Mouse (Mus musculus) telencephalon, adult 2 months (tissue): ENCODE data around the gene Tns3.

Experiments used
- DNase-seq: peaks from one replicate; pipeline ENCODE4 v3.0.0-alpha.2; 2011; ENCODE audit warnings: low read depth, low spot score

The Tns3 gene

GRCm38 (mm10) chr11:8651448-8652035 lies 12.8 kb downstream of the Tns3 start:
- DNase-seq = no peak

DNA sequence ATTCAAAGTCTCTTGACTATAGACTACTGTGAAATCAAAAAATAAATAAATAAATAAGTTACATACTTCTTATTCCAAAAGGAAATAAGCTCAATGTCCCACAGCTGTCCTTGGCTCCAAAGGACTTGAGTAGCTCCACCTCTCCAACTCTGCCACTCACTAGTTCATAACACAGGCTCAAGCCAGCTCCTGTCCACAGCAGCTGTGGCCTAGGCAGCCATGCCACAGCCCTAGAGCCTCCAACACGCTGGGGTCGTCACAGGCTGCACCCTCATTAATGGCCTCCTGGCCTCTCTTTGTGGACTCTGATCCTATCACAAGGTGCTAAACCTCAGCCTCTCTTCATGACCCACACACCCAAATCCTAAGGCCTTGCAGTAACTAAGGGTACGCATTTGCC lies 18.7 kb downstream of the Tns3 start:
- no peak for DNase-seq

GRCm38 (mm10) chr11:8644272-8644671 lies 20.1 kb downstream of the Tns3 start:
- no peak for DNase-seq

DNA sequence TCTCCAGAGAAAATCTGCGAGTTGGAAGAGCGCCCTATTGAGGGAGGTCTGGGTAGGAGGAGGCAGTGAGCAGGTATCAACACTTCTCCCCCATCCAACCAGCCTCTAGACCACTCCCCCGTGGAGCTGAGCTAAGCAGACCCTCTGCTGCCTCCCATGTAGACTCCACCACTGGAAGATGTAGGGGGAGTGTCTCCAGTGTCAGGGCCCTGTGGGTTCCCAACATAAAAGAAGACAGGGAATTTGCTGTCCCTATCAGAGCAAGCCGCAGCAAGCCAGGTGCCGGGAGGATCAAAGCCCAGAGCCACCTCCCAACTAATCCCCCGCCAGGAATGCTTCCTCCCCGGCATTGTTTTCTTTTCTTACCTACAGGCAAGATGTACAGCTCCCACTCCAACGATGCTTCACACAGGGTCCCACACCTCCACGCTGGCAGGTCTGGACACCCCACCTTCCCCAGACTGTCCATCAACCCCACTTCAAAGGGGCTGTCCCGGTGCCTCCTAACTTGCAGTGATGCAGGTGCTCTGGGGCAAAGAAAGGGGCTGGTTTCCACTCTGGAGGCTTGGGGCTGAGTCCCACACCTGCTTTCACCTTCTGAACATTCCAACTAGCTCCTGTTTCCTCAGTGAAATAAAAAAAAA lies 22.6 kb downstream of the Tns3 start:
- no peak for DNase-seq

DNA sequence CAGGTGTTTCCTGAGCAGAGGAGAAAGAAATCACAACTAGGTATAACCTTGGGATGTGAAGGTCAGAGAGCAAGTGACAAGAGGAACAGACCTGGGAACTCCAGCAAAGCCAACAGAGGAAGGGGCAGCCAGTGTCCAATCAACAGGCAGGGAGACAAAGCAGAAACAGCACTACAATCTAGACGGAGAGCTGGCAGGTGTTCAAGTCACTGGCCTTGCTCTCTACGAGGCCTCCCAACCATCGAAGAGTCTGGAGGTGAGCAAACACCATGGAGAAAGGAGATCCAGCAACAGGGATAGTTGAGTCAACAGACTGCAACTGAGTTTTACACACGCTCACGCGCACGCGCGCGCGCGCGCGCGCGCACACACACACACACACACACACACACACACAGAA lies 24.6 kb downstream of the Tns3 start:
- no peak for DNase-seq

- no peak for DNase-seq
Measured at GRCm38 (mm10) chr11:8639007-8639718, 25.2 kb downstream of the Tns3 start.

DNA sequence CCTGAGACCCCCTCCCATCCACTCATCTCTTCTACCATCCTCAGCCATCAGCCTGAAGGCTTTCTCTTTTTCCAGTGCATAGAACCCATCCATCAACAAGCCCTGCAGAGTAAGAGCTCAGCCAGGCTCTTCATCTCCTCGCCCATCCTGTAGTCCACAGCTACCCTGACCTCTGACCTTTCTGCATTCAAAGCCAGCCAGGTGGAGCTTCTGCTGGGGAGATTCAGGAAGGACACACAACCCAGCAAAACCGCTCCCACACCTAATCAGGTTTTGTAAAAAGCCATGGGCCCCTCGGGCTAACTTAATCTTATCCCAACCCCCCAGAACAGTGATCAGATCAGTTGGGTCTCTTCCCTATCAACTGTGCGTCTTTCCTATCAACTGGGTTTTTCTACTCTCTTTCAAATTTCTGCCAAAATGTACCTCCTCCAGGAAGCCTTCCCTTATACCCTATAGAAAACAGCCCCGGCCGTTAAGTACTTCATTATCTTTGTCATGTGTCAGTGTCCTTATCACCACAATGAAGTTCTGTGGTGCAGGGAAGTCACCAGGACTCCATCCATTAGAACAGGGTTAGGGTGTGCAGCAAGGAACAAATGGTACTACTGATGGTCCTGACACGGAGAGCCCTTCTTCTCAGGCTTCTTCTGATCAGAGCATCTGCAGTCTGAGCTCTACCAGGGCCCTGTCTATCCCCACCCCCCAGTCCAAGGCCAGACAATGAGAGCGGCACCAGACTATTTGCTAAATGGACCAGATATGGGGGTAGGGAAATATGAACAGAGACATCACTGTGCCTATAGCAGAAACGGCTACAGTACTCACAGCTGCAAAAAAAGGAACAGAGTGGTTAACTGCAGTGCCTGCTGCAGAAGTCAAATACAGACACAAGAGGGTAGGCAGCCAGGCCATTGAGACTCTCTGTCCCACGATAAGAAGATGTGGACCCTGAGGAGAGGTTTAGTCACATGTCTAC lies 26.6 kb downstream of the Tns3 start:
- no peak for DNase-seq

GRCm38 (mm10) chr11:8636680-8637079 lies 27.7 kb downstream of the Tns3 start:
- no peak for DNase-seq

DNA sequence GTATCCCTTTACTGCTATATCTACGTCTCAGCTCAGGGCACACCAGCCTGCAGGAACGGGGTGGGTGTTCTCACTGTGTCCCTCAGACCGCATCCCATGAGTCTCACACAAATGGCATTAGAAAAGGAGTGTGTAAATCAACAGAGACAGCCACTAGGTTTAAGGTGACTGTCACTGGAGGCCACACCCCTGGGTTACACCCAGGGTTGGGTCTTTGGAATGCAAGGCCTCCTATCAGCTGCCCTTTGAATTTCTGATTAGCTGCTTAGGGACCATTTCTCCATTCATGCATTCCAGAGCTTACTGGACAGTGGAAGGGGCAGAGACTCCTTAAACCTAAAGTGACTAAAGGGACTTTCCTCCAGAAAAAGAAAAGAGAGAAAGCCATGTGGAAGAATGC lies 28.6 kb downstream of the Tns3 start:
- DNase-seq = no peak

GRCm38 (mm10) chr11:8634728-8635410 lies 29.5 kb downstream of the Tns3 start:
- no peak for DNase-seq

- no peak for DNase-seq
Measured at GRCm38 (mm10) chr11:8632163-8632562, 32.2 kb downstream of the Tns3 start.

- DNase-seq = no peak
Measured at GRCm38 (mm10) chr11:8629862-8630390, 34.4 kb downstream of the Tns3 start.

- DNase-seq = no peak
Measured at GRCm38 (mm10) chr11:8629326-8629725, 35.0 kb downstream of the Tns3 start.

- DNase-seq = no peak
Measured at GRCm38 (mm10) chr11:8628846-8629253, 35.5 kb downstream of the Tns3 start.

GRCm38 (mm10) chr11:8627156-8627555 lies 37.2 kb downstream of the Tns3 start:
- no peak for DNase-seq

- DNase-seq = no peak
Measured at GRCm38 (mm10) chr11:8626715-8627114, 37.6 kb downstream of the Tns3 start.

GRCm38 (mm10) chr11:8625915-8626604 lies 38.3 kb downstream of the Tns3 start:
- no peak for DNase-seq

- DNase-seq = no peak
Measured at GRCm38 (mm10) chr11:8625451-8625850, 38.9 kb downstream of the Tns3 start.

GRCm38 (mm10) chr11:8624179-8624886 lies 40.0 kb downstream of the Tns3 start:
- DNase-seq = no peak

DNA sequence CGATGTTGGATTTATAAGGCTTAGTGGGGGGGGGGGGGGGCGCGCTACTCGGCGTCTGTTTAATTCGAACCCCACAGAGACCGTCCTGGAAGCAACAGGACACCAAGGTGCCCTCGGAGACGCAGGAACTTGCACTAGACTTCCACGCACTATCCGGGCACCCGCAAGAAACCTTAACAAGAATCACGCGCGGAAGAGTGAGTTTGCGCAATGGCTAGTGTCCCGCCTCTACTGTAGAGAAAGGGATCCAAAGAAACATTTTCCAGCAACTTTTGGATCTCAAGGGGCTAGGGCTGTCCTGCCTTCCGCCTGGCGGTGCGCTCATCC lies 40.5 kb downstream of the Tns3 start:
- DNase-seq = no peak
